Mouse (Mus musculus) kidney, adult 8-10 months (tissue): ENCODE measurements at regions not wholly inside any gene's neighbourhood (a gene's known extent, or its start where the extent isn't known, plus 50 kb on each side); places are given as distances from the start of the nearest gene placed in this dataset.
"Not testable (repeated sequence)": the region's sequence is repeated elsewhere in the genome, so short reads cannot be mapped to it uniquely, and the experiment has no call there.

Experiments
- DNase-seq, 2 experiments: peaks; one replicate each; pipeline ENCODE4 v3.0.0; 2022

- not testable (repeated sequence) for DNase-seq
Observed at GRCm38 (mm10) chr10:51397016-51397415, 83.4 kb upstream of the Gm49339 start.

- peak in 1 of 2 experiments; percentile 65 for DNase-seq
Observed at GRCm38 (mm10) chr10:51405141-51405540, 75.3 kb upstream of the Gm49339 start.

- no peak for DNase-seq
Observed at GRCm38 (mm10) chr10:51412795-51413194, 67.6 kb upstream of the Gm49339 start.

- DNase-seq, result no peak
Observed at GRCm38 (mm10) chr10:51414512-51414911, 65.9 kb upstream of the Gm49339 start.

- DNase-seq, result no peak
Observed at GRCm38 (mm10) chr10:51416723-51417122, 63.7 kb upstream of the Gm49339 start.

- DNase-seq, result no peak
Observed at GRCm38 (mm10) chr10:51417221-51417911, 63.0 kb upstream of the Gm49339 start.

- DNase-seq, result no peak
Observed at GRCm38 (mm10) chr10:51418550-51418949, 61.9 kb upstream of the Gm49339 start.

- no peak for DNase-seq
Observed at GRCm38 (mm10) chr10:51422501-51422900, 57.9 kb upstream of the Gm49339 start.
